Comparison of ENCODE assay signal across 8 mouse cellular contexts in the genomic region with DNA sequence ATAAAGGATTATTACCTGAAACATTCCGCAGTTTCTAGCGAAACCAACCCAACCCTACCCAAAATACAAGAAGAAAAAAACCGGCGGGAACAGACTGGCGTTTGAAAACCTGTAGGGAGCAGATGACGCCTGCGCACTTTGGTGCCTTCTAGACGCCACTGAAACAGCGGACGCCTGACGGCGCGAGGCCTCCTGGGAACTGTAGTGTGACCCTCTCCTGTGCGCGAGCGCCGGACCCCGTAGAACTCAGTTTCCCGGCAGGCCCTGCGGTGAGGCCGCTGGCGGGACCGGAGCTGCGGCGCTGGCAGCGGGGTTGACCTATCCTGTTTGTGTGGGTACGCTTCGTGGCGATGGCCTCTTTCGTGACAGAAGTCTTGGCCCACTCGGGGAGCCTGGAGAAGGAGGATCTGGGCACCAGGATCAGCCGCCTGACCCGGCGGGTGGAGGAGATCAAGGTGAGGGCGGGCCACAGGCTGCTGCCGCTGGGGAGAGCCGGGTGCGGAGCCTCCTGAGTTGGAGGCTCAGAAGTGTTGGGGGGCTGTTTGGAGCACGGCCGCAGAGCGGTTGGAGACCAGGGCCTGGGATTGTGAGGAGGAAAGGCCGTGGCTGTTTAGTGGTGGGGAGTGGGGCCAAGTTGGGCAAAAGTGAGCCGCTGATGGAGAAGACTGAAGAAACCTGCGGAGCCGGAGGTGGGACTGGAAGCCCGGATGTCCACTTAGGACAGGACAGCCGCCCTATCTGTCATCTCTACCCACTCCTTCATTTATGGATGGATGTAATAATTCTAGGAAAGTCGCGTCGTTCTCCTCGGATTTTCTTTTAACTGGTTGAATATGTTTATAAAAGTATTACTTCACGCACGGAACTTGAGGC. TPM values are rescaled to one million over a fixed set of nuclear protein-coding genes. Genes with fewer than 3 reads are reported as not detected.
A peak's percentile ranks its signal among the peaks of the same experiment; 100 is the strongest.
DNase-seq lines count a peak whose midpoint lies in the region; ATAC-seq and TF ChIP-seq lines count a peak whose summit lies in the region.

A gene (plus strand): TSS at position 281 of the 873 bp plus-strand sequence.

- TF ChIP-seq POLR2A in kidney, adult 2 months (IDR thresholded peaks at IDR 0.05; ENCODE audit: low read depth, low read length): peak; percentile 40
- peak; percentile 20; the same call in 1 of the 2 replicates for TF ChIP-seq POLR2A in spleen, adult 2 months (IDR thresholded peaks at IDR 0.05; ENCODE audit: low read depth, low read length)

- no peaks in the 10 kb centered on the region for H3K27me3 ChIP-seq in embryonic facial prominence, embryonic 13.5 days
- H3K27me3 ChIP-seq in kidney, adult 2 months (replicated peaks; ENCODE audit: control insufficient read depth, insufficient read depth, low read length): no peaks in the 10 kb centered on the region
- no peaks in the 10 kb centered on the region for H3K27me3 ChIP-seq in limb, embryonic 12.5 days
- no peaks in the 10 kb centered on the region for H3K27me3 ChIP-seq in midbrain, embryonic 15.5 days (replicated peaks)
- no peaks in the 10 kb centered on the region for H3K27me3 ChIP-seq in spleen, adult 2 months (ENCODE audit: control insufficient read depth, insufficient read depth, low read length)

- no peaks in the 10 kb centered on the region for H3K9me3 ChIP-seq in embryonic facial prominence, embryonic 13.5 days
- no peaks in the 10 kb centered on the region for H3K9me3 ChIP-seq in limb, embryonic 12.5 days
- no peaks in the 10 kb centered on the region for H3K9me3 ChIP-seq in midbrain, embryonic 15.5 days

- H3K4me2 ChIP-seq in embryonic facial prominence, embryonic 13.5 days: peak within 1 kb of the TSS; percentile 66
- H3K4me2 ChIP-seq in limb, embryonic 12.5 days: peak within 1 kb of the TSS; percentile 63
- peak within 1 kb of the TSS; percentile 64 for H3K4me2 ChIP-seq in midbrain, embryonic 15.5 days

- DNase-seq in 3134 (ENCODE audit: extremely low read depth, insufficient read length, low spot score): peak; percentile 94
- DNase-seq in adrenal gland, postnatal 36 days: peak; percentile 97
- peak; percentile 95 to 98 for DNase-seq in heart, adult 18-20 months
- peak; percentile 96 for DNase-seq in kidney, adult 2 months
- peak; percentile 80 to 95 for DNase-seq in spleen, adult 2 months (ENCODE audit: low read depth in 1 of 2, low spot score in 2 of 2)

- WGBS in embryonic facial prominence, embryonic 13.5 days: under 1% methylated on average over 53 of the region's 53 CpGs
- WGBS in kidney, adult 2 months: under 1% methylated on average over 53 of the region's 53 CpGs
- under 1% methylated on average over 53 of the region's 53 CpGs for whole genome bisulfite sequencing in limb, embryonic 12.5 days
- WGBS in midbrain, embryonic 15.5 days: under 1% methylated on average over 53 of the region's 53 CpGs
- under 1% methylated on average over 53 of the region's 53 CpGs for WGBS in spleen, adult 2 months

- peaks cover 20% of the 10 kb centered on the region for H3K36me3 ChIP-seq in embryonic facial prominence, embryonic 13.5 days
- no peaks in the 10 kb centered on the region for H3K36me3 ChIP-seq in kidney, adult 2 months (ENCODE audit: control insufficient read depth, insufficient read depth, low read length)
- H3K36me3 ChIP-seq in limb, embryonic 12.5 days: peaks cover 24% of the 10 kb centered on the region
- peaks cover 5% of the 10 kb centered on the region; the same call in 1 of the 2 replicates for H3K36me3 ChIP-seq in midbrain, embryonic 15.5 days (replicated peaks)
- peaks cover 4% of the 10 kb centered on the region; the same call in 1 of the 2 replicates for H3K36me3 ChIP-seq in spleen, adult 2 months (ENCODE audit: control insufficient read depth, insufficient read depth, low read length)

- H3K4me1 ChIP-seq in embryonic facial prominence, embryonic 13.5 days: peaks cover 9% of the 10 kb centered on the region
- H3K4me1 ChIP-seq in kidney, adult 2 months (ENCODE audit: control insufficient read depth, insufficient read depth, low read length): no peaks in the 10 kb centered on the region
- peaks cover 10% of the 10 kb centered on the region for H3K4me1 ChIP-seq in limb, embryonic 12.5 days (replicated peaks)
- H3K4me1 ChIP-seq in midbrain, embryonic 15.5 days: peaks cover 13% of the 10 kb centered on the region
- H3K4me1 ChIP-seq in spleen, adult 2 months (ENCODE audit: control insufficient read depth, insufficient read depth, insufficient read length): 0 out of 2 replicates have a peak, but pooled peaks cover 2% of the 10 kb centered on the region

- TF ChIP-seq CTCF in kidney, adult 2 months (conservative IDR thresholded peaks at IDR 0.05; ENCODE audit: insufficient read depth, insufficient read length, low read depth, low read length): no peak
- TF ChIP-seq CTCF in spleen, adult 2 months (IDR thresholded peaks at IDR 0.05; ENCODE audit: extremely low read depth, insufficient read depth, insufficient read length, insufficient replicate concordance): no peak

- H3K27ac ChIP-seq in embryonic facial prominence, embryonic 13.5 days: peak within 1 kb of the TSS; percentile 80
- peak within 1 kb of the TSS; percentile 24 for H3K27ac ChIP-seq in kidney, adult 2 months (ENCODE audit: insufficient read depth, low read depth, low read length)
- H3K27ac ChIP-seq in limb, embryonic 12.5 days: peak within 1 kb of the TSS; percentile 80
- H3K27ac ChIP-seq in midbrain, embryonic 15.5 days: peak within 1 kb of the TSS; percentile 77
- H3K27ac ChIP-seq in spleen, adult 2 months (ENCODE audit: insufficient read depth, low read length): peak within 1 kb of the TSS; percentile 35

- H3K4me3 ChIP-seq in embryonic facial prominence, embryonic 13.5 days: peak within 1 kb of the TSS; percentile 74
- H3K4me3 ChIP-seq in kidney, adult 2 months (ENCODE audit: insufficient read depth, low read depth, low read length): peak within 1 kb of the TSS; percentile 75
- H3K4me3 ChIP-seq in limb, embryonic 12.5 days (replicated peaks): peak within 1 kb of the TSS; percentile 81
- peak within 1 kb of the TSS; percentile 91 for H3K4me3 ChIP-seq in midbrain, embryonic 15.5 days
- H3K4me3 ChIP-seq in spleen, adult 2 months (ENCODE audit: extremely low read depth, insufficient read depth, insufficient read length): peak within 1 kb of the TSS; percentile 72

- H3K9ac ChIP-seq in embryonic facial prominence, embryonic 13.5 days: peak within 1 kb of the TSS; percentile 88
- peak within 1 kb of the TSS; percentile 79 for H3K9ac ChIP-seq in limb, embryonic 12.5 days (replicated peaks)
- peak within 1 kb of the TSS; percentile 82 for H3K9ac ChIP-seq in midbrain, embryonic 15.5 days

- peak; percentile 99 for ATAC-seq in embryonic facial prominence, embryonic 13.5 days (ENCODE audit: insufficient number of reproducible peaks, insufficient read depth, low FRiP score, low TSS enrichment, low read depth)
- peak; percentile 97 for ATAC-seq in limb, embryonic 12.5 days (ENCODE audit: insufficient number of reproducible peaks, insufficient read depth, low FRiP score, low TSS enrichment, low read depth)
- peak; percentile 99 for ATAC-seq in midbrain, embryonic 15.5 days (replicated peaks)

RNA-seq across cellular contexts. Expression of the gene that starts here (rescaled TPM):
- total RNA-seq in adrenal gland, postnatal 36 days (2021): 10 to 100 TPM; 16.0 to 18.0 TPM
- 46.7 and 47.0 TPM in 2 replicates for polyA plus RNA-seq in embryonic facial prominence, embryonic 13.5 days (2015; fragmentation: Nextera tagmentation; extraction: Ambion mirVana)
- total RNA-seq in heart, adult 18-20 months (2021): 10 to 100 TPM; 10.2 to 11.6 TPM
- polyA plus RNA-seq in kidney, adult 2 months (2012; rRNA removed): 10.9 and 11.4 TPM in 2 replicates
- 58.2 and 59.8 TPM in 2 replicates for polyA plus RNA-seq in limb, embryonic 12.5 days (2016; fragmentation: Nextera tagmentation; extraction: Ambion mirVana)
- polyA plus RNA-seq in midbrain, embryonic 15.5 days (2015; fragmentation: Nextera tagmentation; extraction: Ambion mirVana): 25.7 and 26.7 TPM in 2 replicates
- polyA plus RNA-seq in spleen, adult 2 months (2012; rRNA removed): 7.8 and 8.1 TPM in 2 replicates

Comparison
In these comparisons a context has a peak if more than half of its experiments do, and no peak if none do; other contexts are left out.
1. Peak in every context shown above with its lines: DNase-seq, ATAC-seq, H3K4me3 ChIP-seq and H3K27ac ChIP-seq.
2. H3K27ac ChIP-seq: peak in every context shown above with its lines; median percentile 80 in embryonic facial prominence, embryonic 13.5 days; 80 in limb, embryonic 12.5 days; 77 in midbrain, embryonic 15.5 days; 35 in spleen, adult 2 months; 24 in kidney, adult 2 months.